Mouse (Mus musculus): Measurements from ENCODE around the gene Id3.

Id3 gene

DNA sequence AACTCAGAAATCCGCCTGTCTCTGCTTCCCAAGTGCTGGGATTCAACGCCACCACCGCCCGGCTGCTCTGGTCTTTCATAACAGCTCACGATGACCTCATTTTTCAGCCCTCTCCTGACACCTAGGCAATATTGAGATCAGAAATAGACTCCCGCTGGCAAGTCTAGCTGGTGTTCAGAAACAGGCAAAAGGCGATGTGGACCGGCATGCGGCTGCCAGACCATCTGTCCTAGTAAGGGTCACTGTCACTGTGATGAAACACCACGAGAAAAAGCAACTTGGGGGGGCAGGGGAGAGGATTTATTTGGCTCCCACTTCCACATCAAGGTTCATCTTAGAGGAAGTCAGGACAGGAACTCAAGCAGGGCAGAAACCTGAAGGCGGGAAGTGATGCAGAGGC, 17.8 kb upstream of the Id3 start:
- DNase-seq: no peak

DNA sequence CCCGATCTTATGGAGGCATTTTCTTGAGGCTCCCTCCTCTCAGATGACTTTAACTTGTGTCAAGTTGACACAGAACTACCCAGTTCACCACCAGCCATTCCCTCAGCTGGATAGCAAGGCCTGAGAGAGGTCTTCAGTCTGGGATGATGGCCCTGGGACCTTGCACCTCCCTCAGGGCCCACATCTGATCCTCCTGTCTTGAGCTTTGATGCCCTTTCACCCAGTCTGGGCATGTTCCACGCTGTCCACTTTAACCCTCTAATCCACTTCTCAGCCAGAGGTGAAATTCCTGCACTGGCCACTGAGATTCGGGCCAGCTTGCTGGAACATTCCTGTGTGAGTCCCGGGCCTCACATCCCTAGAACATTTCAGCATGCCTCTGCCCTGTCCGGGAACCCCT, 17.3 kb upstream of the Id3 start:
- DNase-seq: no peak

DNA sequence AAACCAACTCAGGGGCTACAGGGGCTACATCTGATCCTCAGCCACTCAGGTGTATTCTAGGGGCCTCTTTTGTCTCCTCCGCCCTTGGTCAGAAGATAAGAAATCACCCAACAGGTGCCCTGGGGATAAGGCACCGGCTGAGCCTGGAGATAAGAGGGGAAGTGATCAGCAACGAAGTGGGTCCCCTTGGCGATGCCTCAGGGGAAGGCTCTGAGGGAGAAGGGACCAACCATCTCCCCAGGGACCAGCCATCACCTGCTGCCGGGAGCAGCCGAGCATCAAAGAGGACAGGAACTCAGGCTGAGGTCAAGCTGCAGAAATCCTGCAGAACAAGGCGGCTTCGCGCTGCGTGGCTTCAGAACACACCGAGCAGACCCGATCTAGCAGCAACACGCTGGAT, 15.6 kb upstream of the Id3 start:
- DNase-seq: no peak

DNA sequence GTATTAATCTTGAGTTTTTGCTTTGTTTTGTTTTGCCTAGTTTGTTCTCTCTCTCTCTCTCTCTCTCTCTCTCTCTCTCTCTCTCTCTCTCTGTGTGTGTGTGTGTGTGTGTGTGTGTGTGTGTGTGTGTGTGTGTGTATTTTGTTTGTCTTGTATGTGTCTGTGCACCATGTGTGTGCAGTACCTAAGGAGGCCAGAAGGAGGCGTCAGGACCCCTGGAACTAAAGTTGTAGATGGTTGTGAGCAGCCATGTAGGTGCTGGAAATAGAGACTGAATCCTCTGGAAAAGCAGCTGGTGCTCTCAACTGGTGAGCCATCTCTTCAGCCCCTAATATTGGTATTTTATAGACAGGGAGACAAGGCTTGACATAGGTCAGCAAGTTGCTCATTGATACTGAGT, 13.5 kb upstream of the Id3 start:
- DNase-seq: no peak

DNA sequence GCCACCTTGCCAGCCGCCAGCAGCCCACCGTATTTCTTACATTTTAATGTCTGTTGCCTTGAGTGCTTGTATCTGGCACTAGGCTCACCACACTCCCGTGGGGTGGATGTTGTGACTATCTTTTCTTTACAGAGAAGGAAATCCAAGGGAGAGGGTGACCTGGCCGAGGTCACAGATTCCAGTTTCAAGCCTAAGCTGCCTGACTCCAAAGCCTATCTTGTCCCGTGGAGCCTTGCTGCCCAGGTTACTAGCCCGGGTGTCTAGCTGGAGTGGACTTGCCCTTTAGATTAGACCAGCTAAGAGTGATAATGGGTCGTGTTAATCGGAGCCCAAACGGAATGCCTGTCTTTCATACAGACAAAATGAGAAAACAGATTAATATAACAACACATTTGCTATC, 9.5 kb upstream of the Id3 start:
- DNase-seq: no peak

DNA sequence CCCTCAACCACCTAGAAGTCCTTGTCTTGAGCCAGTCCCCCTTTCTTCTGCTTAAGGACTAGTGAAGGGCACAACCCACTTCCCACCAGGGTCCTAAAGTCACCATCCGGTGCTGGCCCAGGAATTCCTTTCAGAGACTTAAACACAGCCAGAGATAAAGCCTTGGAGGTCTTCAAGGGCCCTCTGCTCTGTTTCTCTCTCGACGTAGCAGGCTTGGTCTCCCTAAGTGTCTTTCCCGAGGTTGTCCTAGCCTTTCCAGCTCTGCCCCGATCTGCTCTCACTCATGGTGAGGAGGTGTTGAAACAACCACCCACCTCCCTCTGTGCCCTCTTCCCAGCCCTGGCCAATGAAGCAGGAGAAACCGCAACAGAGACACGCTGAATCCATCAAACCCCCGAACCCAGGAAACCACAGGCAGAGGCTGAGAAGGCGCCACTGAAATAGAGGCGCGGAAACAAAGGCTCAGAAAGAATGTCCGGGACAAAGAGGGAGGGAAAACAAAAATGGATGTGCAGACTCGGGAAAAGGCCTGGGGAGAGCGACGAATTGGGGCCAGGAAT, 8.8 kb upstream of the Id3 start:
- no peak for DNase-seq

DNA sequence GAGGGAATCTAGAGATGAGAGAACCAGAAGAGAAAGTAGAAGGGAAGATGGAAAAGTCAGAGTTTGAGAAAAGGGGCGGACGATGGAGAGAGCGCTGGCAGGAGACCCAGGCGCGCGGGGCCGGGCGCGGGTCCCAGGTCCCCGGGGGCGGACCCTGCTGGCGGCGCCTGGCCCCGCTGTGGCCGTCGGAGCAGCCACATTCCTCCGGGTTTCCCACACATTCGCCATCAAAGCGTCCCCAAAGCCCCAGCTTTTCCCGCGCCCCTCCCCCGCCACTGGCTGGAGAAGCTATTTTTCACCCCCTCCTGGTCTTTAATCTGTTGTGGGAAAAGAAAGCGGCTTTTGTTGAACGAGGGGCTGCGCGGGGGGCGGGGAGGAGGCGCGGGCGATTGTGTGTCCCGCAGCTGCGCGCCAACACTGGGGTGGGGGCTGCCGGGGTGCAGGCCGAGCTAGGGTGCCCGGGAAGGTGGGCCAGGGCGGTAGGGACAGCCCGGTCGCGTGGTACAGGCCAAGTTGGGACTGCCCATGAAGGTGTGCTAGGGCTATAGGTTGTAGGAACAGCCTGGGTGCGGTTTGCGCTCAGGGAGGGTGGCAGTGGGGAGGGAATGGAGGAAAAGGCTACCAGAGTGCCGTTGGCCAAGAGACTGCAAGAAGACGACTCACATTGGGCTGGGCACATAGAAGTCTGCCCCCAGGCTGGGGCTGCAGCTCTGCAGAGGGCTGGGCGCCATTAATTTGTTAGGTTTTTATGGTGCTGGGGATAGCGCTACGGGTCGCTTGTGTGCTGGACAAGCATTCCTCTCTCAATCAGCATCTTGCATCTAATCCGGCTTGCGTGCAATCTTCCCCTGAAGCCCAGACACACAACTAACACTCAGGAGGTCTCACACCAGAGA, 8.1 kb upstream of the Id3 start:
- DNase-seq: no peak

DNA sequence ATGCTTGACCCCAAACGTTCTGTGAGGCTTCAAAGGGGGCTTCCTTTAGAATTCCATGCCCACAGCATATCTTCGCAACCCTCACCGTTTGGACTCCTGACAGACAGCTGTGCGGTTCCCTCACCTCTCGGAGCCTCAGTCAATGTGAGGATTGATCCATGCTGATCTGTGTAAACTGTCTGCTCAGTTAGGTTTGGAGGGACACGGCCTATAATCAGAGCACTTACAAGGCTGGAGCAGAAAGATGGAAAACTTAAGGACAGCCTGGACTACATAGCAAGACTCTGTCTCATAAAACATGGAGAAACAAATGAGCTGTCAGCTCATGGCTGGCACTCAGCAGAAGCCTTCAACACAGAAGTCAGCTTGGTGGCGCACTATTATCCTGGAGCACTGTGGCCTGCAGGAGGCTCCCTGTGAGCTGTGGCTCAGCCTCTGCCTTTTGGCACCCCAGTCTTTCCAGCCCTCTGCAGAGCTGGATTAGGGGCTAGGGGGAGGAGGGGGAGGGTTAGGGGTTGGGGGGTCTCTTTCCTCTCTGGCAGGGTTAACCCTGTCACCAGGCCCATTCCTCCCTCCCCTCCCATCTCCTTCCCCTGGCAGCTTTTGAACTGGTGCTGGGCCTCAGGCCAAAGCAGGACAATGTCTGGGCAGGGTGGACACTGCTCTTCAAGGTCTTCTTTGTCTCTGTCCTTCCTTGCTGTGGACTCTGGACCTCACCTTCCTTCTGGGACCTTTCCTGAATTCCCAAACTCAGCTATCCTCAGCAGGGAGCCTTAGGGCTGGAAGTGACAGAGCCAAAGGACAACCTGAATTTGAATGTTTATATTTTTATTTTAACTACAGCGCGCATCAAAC, 7.2 kb upstream of the Id3 start:
- no peak for DNase-seq

DNA sequence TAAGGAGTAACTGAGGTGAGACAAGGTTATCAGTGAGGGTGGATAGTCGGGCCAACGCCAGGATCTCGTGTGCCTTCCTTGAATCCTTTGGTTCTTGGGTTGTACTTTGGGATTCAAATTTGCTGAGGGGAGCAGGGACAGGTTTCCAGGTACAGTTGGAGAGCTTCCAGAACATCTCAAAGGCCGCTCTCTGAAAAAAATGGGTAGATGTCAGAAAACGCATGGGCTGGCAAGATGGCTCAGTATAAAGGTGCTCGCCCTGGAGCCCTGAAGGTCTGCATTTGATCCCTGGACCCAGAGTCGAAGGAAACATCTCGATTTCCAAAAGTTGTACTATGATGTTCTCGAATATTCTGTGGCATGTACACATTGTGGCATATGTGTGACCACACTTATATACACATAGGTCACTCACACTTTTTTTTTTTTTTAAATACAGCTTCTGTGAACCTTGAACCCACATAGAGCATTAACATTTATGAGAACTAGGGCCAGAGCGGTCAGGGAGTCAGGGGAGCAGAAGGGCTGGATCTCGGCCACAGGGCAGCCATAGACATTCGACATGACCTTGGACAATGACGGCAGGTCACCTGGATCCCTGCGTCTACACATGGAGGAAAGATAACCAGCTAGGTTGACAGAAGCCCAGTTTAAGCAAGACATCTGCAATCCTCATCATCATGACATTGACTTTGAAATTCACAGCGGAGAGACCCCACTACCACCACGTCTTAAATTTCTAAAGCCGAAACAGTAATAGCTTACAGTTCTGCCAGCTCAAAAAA, 3.8 kb upstream of the Id3 start:
- no peak for DNase-seq

DNA sequence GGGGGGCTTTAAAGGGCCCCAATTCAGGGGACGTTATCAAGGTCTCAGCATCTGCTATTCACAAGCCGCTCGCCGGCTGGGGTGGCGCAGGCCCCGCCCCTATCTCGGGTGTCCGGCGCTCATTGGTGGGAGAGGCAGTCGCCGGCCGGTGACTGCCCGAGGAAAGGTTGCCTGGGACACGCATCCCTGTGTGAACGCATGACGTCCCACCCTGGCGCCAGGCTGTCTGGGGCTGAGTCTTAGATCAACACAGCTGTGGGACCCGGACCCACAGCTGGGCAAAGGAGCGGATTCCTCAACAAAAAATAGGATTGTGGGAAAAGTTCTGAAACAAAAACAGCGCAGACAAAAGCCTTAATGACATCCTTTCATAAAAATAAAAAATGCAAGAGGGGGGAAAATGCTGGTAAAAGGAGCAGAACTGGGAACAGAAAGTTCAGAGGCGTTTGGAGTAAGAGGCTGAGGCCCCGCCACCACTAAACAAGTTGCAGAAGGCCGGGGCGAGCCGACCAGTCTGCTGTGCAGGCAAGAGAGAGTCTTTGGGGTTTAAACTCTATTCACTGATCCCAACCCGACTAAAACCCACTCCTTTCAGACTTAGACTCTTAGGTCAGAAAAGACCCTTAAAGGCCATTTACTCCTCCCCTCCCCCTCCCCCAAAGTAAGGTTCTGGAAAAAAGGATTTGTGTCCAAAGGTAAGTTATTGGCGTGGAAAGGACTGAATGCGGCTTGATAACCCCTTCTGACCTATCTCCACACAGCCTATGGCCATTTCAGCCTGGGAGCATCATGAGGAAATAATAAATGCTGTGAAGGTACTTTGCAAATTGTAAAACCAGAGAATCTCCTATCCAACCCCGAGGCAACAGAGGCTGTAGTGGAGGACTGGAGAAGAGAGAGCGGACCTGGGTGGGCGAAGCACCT, 2.7 kb upstream of the Id3 start:
- DNase-seq: peak; percentile 63

DNA sequence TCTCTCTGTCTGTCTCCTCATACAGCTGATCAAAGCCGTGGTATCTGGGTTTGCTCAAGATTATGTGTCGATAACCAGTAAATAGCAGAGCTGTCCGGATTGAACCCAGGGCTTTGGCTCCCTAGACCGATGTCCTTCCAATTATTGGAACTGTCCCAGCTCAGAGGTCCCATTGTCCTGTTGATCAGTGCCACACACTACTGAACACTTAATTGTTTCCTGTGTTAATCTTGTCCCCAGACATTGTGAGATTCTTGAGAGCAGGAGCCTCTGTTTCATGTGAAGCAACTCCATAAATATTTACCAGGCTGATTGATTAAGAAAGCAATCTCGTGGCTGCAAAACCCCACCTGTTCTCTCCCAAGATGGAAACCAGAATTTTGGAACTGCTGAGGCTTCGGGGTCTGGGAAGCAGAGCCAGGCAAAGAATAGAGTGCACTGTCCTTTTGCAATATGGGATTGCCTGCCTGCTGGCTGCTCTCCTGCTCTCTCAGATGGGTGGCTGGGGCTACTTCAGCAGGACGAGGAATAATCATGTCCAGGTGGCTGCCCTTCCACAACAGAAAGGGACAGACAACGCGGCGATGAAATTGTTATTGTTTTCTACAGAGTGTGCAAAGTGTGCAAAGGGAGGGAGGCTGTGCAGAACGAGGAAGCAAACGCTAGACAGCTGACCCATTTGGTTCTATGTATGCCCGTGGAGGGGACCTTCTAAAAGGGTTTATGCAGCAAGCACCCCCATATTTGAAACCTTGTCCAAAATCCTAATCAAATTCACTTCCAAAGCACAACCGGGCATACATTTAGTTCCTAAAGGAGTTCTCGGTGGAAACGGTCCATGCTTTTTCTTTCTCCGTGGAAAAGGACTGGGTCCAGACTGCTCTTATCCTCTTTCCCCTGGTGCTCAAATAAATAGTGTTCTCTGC, 767 bp upstream of the Id3 start:
- DNase-seq: no peak

DNA sequence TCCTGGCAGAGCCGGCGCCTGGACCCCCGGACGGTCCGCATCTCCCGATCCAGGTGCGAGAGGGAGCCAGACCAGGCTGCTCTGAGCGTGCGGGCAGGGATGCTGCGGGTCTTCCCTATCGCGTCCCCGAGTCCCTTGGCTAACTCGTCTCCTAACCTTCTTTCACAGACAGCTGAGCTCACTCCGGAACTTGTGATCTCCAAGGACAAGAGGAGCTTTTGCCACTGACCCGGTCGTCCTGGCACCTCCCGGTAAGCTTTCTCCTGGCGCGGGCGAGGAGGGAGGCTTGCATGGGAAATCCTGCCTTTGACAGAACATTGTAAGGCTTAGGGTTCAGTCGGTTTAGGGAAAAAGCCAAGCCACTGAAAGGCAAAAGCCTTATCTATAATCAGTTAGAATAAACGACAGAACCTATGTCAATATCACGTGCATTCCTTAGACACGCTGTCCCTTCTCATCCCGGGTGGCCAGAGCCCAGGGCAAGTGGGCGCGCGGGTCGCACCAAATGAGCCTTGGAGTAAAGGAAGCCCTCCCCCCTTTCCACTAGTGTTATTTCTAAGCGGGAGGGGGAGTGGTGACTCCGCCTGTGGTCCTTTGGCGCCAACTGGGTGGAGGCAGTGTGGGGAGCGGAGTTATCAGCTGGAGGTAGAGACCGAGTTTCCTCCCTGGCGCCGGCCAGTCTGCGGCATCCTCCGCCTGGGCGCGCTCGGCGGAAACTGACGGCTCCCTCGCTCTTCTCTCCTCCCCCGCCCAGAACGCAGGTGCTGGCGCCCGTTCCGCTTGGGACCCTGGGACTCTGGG, 1.0 kb downstream of the Id3 start:
- no peak for DNase-seq

DNA sequence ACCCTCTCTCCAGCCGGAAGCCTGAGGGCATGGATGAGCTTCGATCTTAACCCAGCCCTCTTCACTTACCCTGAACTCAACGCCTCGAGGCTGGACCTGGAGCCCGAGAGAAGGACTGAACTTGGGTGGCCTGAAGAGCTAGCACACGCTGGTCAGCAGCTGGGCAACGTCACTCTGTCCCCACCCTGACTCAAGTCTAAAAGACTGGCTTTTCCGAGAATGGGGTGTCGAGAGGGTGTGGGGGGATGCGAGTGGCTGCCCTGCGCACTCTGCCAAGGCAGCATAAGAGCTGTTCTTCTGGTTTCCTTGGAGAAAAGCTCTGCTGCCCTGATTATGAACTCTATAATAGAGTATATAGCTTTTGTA, 1.6 kb downstream of the Id3 start:
- DNase-seq: no peak

DNA sequence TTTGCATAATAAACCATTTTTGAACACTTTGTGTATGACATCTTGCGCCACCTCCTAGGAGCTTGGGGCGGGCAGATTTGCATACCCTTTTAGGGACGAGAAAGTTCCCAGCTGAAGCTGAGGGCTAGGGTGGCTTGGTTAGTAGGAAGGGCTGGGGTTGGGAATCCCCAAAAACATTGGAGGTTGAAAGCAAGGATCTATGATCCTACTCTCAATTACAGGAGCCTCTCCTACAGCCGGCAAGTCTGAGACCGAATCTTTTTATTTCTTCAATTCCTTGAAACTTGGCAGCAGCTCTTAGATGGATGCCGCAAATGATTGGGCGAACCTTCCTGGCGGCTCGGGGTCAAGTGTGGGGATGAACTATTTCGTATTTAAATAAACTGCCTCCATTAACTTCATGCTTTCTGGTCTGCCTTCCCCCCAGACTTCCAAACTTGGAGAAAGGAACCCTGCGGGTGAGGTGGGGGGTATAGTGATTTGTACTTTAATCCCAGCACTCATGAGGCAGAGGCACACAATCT, 2.1 kb downstream of the Id3 start:
- no peak for DNase-seq

DNA sequence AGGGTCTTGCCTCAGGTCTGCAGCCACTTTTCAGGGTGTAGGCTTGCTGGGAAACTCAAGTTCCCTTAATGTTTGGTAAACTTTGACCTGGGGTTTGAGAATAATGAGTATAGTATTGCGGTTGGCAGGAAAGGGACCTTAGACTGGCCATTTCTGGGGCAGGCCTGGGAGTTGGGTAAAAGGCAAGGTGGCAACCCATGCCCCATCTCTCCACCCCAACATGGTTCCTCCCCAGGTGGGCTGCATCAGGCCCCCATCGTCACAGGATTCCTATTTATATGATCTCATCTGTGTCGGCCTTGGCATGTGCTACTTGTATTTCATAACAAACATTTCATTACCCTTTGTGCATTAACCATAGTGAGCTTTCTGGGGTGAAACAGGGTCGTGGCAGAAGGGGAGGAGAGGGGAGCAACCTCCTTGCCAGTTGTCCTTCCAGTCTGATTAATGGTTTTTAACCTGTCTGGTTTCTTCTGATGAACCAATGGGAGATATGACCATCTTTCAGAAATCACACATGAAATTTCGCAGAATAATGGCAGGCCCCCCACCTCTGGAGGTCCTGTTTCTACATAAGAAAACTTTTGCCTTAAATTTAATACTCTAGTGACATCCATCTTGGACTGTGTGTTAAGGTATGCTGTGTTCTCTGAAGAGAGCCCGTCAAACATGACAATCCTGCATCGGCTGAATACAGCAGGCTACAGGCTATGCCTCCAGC, 2.9 kb downstream of the Id3 start:
- no peak for DNase-seq

DNA sequence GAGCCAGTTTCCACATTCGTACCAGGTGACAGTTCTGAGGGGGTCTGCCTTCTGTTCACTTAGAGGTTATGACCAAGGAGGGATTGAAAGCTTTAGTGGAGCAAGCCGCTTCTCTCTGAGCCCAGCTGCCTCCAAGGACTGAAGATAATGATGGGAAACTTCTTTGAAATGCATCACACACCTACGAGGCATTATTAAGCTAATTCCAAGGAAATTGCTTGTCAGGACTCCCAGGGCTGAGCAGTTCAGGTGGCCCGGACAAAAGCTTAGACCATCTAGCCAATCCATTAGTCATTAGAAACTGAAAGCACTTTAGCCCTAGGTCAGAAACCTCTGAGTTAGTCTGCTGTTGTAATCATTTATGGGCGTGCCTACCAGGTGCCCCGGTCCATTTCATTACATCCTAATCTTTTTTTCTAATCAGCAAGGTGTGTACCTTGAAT, 3.4 kb downstream of the Id3 start:
- no peak for DNase-seq

DNA sequence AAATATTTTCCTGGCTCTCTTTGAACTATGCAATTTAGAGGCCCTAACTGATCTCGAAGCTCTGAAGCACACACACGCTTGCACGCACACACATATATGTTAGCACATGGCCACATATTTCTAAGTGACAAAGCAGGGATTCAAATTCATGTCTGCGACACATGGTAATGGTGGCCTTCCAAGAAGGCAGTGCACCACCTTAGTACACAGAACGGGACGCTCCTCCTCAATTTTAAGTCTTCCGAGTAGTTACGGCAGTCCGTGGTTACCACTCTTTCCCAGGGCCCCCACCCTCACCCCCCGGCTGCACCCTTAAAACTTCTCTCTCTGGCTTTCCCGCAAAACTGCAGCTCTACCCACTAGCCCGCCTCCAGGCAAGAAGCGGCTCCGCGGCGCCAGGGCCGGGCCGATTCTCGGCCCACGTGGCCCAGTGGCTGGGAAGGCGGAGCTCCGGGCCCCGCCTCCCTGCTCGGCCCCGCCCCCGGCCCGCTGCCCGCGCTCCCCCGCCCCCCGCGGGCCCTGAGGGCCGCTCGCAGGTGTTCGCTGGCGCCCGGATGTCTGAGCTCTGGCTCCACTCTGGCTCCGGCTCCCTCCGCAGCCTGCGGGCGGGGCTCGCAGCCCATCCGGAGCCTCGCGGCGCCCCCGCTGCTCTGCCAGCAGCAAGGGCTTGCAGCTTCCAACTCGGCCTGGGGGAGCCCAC, 4.3 kb downstream of the Id3 start:
- DNase-seq: peak; percentile 24 to 66

DNA sequence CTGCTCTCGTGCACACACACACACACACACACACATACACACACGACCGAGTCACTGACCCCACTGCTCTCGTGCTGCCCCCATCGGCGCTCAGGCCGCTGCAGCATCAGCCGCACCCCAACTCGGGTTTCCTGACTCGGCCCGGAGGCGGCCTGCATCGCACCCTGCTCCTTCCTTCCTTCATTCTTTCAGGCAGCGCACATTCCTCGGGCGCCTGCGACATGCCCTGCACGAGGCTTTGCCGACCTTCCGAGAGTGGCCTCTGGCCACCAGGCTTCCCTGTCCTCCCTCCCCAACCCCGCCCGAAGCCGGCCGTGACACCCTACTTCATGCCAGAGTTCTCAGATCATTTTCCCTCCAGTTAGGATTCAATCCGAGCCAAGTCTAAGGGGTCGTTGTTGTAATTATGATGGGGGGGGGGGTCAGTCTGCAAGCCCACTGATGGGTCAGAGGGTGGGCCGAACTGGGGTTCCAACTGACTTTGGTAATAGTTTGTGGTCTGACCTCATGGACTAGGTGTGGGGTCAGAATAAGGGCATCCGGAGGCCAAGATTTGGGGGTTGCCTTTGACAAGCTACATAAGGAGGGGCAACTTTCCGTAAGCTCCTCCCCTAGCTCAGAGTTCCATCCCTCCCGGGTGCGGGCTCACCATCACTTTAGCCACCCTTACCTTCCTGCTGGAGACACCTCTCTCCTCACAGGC, 5.2 kb downstream of the Id3 start:
- DNase-seq: no peak

Measured in cerebellum, adult 18-20 months (tissue).